Comparison of ENCODE assay signal across 28 mouse cellular contexts in the genomic region with DNA sequence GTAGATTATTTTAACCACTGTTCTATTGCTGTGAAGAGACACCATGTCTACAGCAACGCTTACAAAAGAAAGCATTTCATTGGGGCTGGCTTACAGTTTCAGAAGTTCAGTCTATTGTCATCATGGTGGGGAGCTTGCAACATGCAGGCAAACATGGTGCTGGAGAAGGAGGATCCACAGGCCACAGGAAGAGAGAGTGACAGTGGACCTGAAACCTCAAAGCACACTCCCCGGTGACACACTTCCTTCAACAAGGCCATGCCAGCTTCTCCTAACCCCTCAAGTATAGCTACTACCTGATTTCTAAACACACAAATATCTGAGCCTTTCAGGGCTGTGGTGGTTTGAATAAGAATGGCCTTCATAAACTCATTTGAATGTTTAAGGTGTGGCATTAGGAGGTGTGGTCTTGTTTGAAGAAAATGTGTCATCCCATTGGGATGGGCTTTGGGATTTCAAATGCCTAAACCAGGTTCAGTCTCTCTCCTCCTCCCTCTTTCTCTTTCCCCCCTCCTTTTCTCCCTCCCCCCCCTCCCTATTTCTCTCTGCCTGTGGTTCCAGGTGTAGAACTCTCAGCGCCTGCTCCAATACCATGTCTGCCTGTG.
DNase-seq lines count a peak whose midpoint lies in the region; ATAC-seq and TF ChIP-seq lines count a peak whose summit lies in the region.
"Had no signal": no experiment of that assay in that cellular context is flagged by ENCODE, and none has a peak within 500 bp of the region (broad histone marks: within the 10 kb centered on the region; RNA-seq: fewer than 3 reads in every experiment).

No protein-coding gene starts in this region.

- peak; percentile 58 for ATAC-seq in granulocyte monocyte progenitor cell, adult 5-6 weeks (replicated peaks; ENCODE audit: poor library complexity, severe bottlenecking)
- ATAC-seq: activated CD4-positive, CD25-positive, alpha-beta regulatory T cell, adult 4 months; CD4-positive, CD25-positive, alpha-beta regulatory T cell, adult 4 months; forebrain, embryonic 14.5 days; forebrain, postnatal 0 days; hindbrain, embryonic 16.5 days; inflammation-experienced regulatory T-cells, adult 6 months; intestine, embryonic 16.5 days; Patski had no signal

- TF ChIP-seq RAD21 in MEL (IDR thresholded peaks at IDR 0.05; ENCODE audit: low read depth, low read length) = no peak

- H3K27ac ChIP-seq in ES-Bruce4 (ENCODE audit: insufficient read depth, low read length) = peak overlapping the region; percentile 77
- H3K27ac ChIP-seq in MEL (ENCODE audit: control insufficient read depth, low read depth, low read length) = peak overlapping the region; percentile 56
- H3K27ac ChIP-seq: embryonic facial prominence, embryonic 12.5 days; embryonic facial prominence, embryonic 15.5 days; hindbrain, embryonic 10.5 days; hindbrain, embryonic 13.5 days had no signal

- peaks cover 6% of the 10 kb centered on the region for H3K4me1 ChIP-seq in ES-Bruce4 (ENCODE audit: control insufficient read depth, insufficient read depth, low read length)
- H3K4me1 ChIP-seq in MEL (ENCODE audit: control insufficient read depth in 1 of 2, insufficient read depth in 2 of 2, low read length in 2 of 2) = peaks cover 17 to 26% of the 10 kb centered on the region in 2 experiments
- H3K4me1 ChIP-seq: embryonic facial prominence, embryonic 15.5 days had no signal

- intact Hi-C loops in left cerebral cortex, postnatal 14 days (cut with DNase I) = no loop called here

- no peaks in the 10 kb centered on the region for H3K9me3 ChIP-seq in ES-Bruce4 (replicated peaks; ENCODE audit: control insufficient read depth, insufficient read depth, low read length, poor library complexity, severe bottlenecking)
- H3K9me3 ChIP-seq in MEL (replicated peaks; ENCODE audit: insufficient read depth, low read length) = no peaks in the 10 kb centered on the region
- H3K9me3 ChIP-seq: embryonic facial prominence, embryonic 12.5 days; embryonic facial prominence, embryonic 15.5 days; hindbrain, embryonic 10.5 days; hindbrain, embryonic 13.5 days had no signal

- H3K9ac ChIP-seq in ES-Bruce4 (ENCODE audit: low read depth, poor library complexity, severe bottlenecking) (no peak overlapping the region), MEL (ENCODE audit: control insufficient read depth, low read depth, low read length, poor library complexity, severe bottlenecking) (0 out of 2 replicates have a peak overlapping the region, but pooled peaks have one; percentile 11)
- H3K9ac ChIP-seq: embryonic facial prominence, embryonic 12.5 days; embryonic facial prominence, embryonic 15.5 days; forebrain, postnatal 0 days; hindbrain, embryonic 13.5 days had no signal

- H3K27me3 ChIP-seq in ES-Bruce4 (ENCODE audit: control insufficient read depth, insufficient read depth, low read length, poor library complexity, severe bottlenecking) (no peaks in the 10 kb centered on the region), MEL (ENCODE audit: control insufficient read depth in 1 of 2, insufficient read depth in 2 of 2, low read length in 2 of 2) (no peaks in the 10 kb centered on the region)
- H3K27me3 ChIP-seq: embryonic facial prominence, embryonic 12.5 days; embryonic facial prominence, embryonic 15.5 days; hindbrain, embryonic 13.5 days; Patski had no signal

- H3K4me3 ChIP-seq in ES-Bruce4 (ENCODE audit: low read depth, low read length) = no peak overlapping the region
- no peak overlapping the region for H3K4me3 ChIP-seq in MEL (ENCODE audit: control insufficient read depth in 1 of 2, insufficient read depth in 1 of 2, low read depth in 2 of 2, low read length in 2 of 2)
- H3K4me3 ChIP-seq: embryonic facial prominence, embryonic 12.5 days; embryonic facial prominence, embryonic 15.5 days; hindbrain, embryonic 10.5 days; hindbrain, embryonic 13.5 days had no signal

- H3K36me3 ChIP-seq in ES-Bruce4 (ENCODE audit: control insufficient read depth, insufficient read depth, low read length, poor library complexity, severe bottlenecking) (no peaks in the 10 kb centered on the region), MEL (ENCODE audit: control insufficient read depth in 1 of 2, insufficient read depth in 2 of 2, low read length in 2 of 2) (peaks cover 0 to 33% of the 10 kb centered on the region in 2 experiments; a peak in 2 of 4 replicates)
- H3K36me3 ChIP-seq: embryonic facial prominence, embryonic 12.5 days; embryonic facial prominence, embryonic 15.5 days; hindbrain, embryonic 10.5 days; hindbrain, embryonic 13.5 days had no signal

- DNase-seq in 416B (ENCODE audit: low read depth) = peak; percentile 74
- peak; percentile 28 for DNase-seq in MEL (ENCODE audit: low read depth, low spot score)
- no peak for DNase-seq in gastrocnemius, adult 8-10 months (ENCODE audit: low spot score in 2 of 2)
- DNase-seq in left cerebral cortex, postnatal 14 days (ENCODE audit: low spot score in 2 of 2) = no peak
- DNase-seq in adrenal gland, adult 2 months = no peak
- DNase-seq: adrenal gland, postnatal 10 days; cerebellum, adult 11 months; cerebellum, adult 2 months; cerebellum, adult 9-11 months; cerebellum, postnatal 25 days; forebrain, postnatal 0 days; gastrocnemius, postnatal 10 days; gastrocnemius, postnatal 36 days; heart, adult 11 months; kidney, adult 18-20 months had no signal

- TF ChIP-seq CTCF in ES-Bruce4 (IDR thresholded peaks at IDR 0.05; ENCODE audit: low read depth, low read length) = no peak
- no peak for TF ChIP-seq CTCF in MEL (IDR thresholded peaks at IDR 0.05 in 2 of 3, conservative IDR thresholded peaks at IDR 0.05 in 1 of 3; ENCODE audit: control insufficient read depth in 1 of 3, insufficient read depth in 1 of 3, low read depth in 2 of 3, low read length in 3 of 3, poor library complexity in 1 of 3, severe bottlenecking in 1 of 3)

- H3K79me2 ChIP-seq in MEL (ENCODE audit: control insufficient read depth, insufficient read depth, low read length, poor library complexity) = no peaks in the 10 kb centered on the region; the same call in 1 of the 2 replicates

- TF ChIP-seq POLR2A in ES-Bruce4 (IDR thresholded peaks at IDR 0.05; ENCODE audit: insufficient read depth, low read length) = no peak
- TF ChIP-seq POLR2A in MEL (IDR thresholded peaks at IDR 0.05; ENCODE audit: control insufficient read depth in 1 of 2, insufficient read depth in 1 of 2, low read depth in 1 of 2, low read length in 2 of 2, poor library complexity in 1 of 2) = no peak

- TF ChIP-seq EP300 in ES-Bruce4 (IDR thresholded peaks at IDR 0.05; ENCODE audit: insufficient read depth, low read depth, low read length) (no peak), MEL (IDR thresholded peaks at IDR 0.05; ENCODE audit: low read depth in 1 of 2, low read length in 2 of 2) (no peak)

TF ChIP-seq in MEL, 35 proteins besides CTCF, POLR2A, EP300 and RAD21:
- TF ChIP-seq SIN3A (IDR thresholded peaks at IDR 0.05; ENCODE audit: low read length) (no peak), HCFC1 (IDR thresholded peaks at IDR 0.05; ENCODE audit: low read depth, low read length) (no peak), ELF1 (IDR thresholded peaks at IDR 0.05; ENCODE audit: low read depth, low read length) (no peak), MXI1 (IDR thresholded peaks at IDR 0.05; ENCODE audit: low read depth, low read length) (no peak), MAZ (IDR thresholded peaks at IDR 0.05; ENCODE audit: low read depth, low read length) (no peak), MAX (IDR thresholded peaks at IDR 0.05; ENCODE audit: low read length) (no peak), CHD1 (IDR thresholded peaks at IDR 0.05; ENCODE audit: low read depth, low read length) (no peak), UBTF (IDR thresholded peaks at IDR 0.05; ENCODE audit: borderline replicate concordance, insufficient read depth, low read depth, low read length) (no peak), USF1 (IDR thresholded peaks at IDR 0.05; ENCODE audit: low read depth, low read length) (no peak), KAT2A (conservative IDR thresholded peaks at IDR 0.05; ENCODE audit: low read depth, low read length) (no peak)
TF ChIP-seq in MEL: peak in this region for 0.

Comparison
In these comparisons a context has a peak if more than half of its experiments do, and no peak if none do; other contexts are left out.
1. DNase-seq: peak in 416B (single experiment) and MEL (single experiment); none in gastrocnemius, adult 8-10 months (0 of 2), left cerebral cortex, postnatal 14 days (0 of 2) and adrenal gland, adult 2 months (single experiment).